Mouse (Mus musculus) megakaryocyte, adult 5-6 weeks (primary cell): ENCODE results near the gene Zdhhc7. TPM values are rescaled to one million over a fixed set of nuclear protein-coding genes. Genes with fewer than 3 reads are reported as not detected.
A peak's percentile ranks its signal among the peaks of the same experiment; 100 is the strongest.

Experiments used
- ATAC-seq: 2 replicates; pipeline ENCODE4 v1.8.0; 2016; ENCODE audit warnings: mild to moderate bottlenecking, inconsistent platforms; ENCODE audit not compliant: poor library complexity, severe bottlenecking
- total RNA-seq, 2 experiments: library from RNA; stranded (forward) in 1 of 2; stranded (reverse) in 1 of 2; fragments of 153-499, 151-499 nt in 1 of 2; fragments of 221-1000, 200-1000 nt in 1 of 2; gene quantifications; 2 replicates each; pipeline versions ENCODE4 v1.2.3 to v1.2.4; 2015 to 2017

Gene Zdhhc7
- total RNA-seq, 2 experiments from 2014 or later: 23.0 to 33.3 TPM

GRCm38 (mm10) chr8:120072259-120072658 lies 29.0 kb downstream of the Zdhhc7 start:
- no peak for ATAC-seq

- peak; percentile 94 for ATAC-seq
Measured at GRCm38 (mm10) chr8:120071684-120072083, 29.6 kb downstream of the Zdhhc7 start.

- no peak for ATAC-seq
Measured at GRCm38 (mm10) chr8:120067936-120068668, 33.2 kb downstream of the Zdhhc7 start.

- no peak for ATAC-seq
Measured at GRCm38 (mm10) chr8:120066226-120066625, 35.1 kb downstream of the Zdhhc7 start.

GRCm38 (mm10) chr8:120065611-120066010 lies 35.7 kb downstream of the Zdhhc7 start:
- ATAC-seq: no peak

- no peak for ATAC-seq
Measured at GRCm38 (mm10) chr8:120063326-120063725, 38.0 kb downstream of the Zdhhc7 start.

GRCm38 (mm10) chr8:120062742-120063141 lies 38.5 kb downstream of the Zdhhc7 start:
- ATAC-seq: no peak

GRCm38 (mm10) chr8:120057078-120057477 lies 44.2 kb downstream of the Zdhhc7 start:
- ATAC-seq: no peak

GRCm38 (mm10) chr8:120054833-120055232 lies 46.4 kb downstream of the Zdhhc7 start:
- no peak for ATAC-seq

- ATAC-seq: no peak
Measured at GRCm38 (mm10) chr8:120052318-120052717, 49.0 kb downstream of the Zdhhc7 start.

GRCm38 (mm10) chr8:120051908-120052307 lies 49.4 kb downstream of the Zdhhc7 start:
- ATAC-seq: no peak

- peak; percentile 56 for ATAC-seq
Measured at GRCm38 (mm10) chr8:120051006-120051405, 50.3 kb downstream of the Zdhhc7 start.

- ATAC-seq: no peak; the same call in 1 of the 2 replicates
Measured at GRCm38 (mm10) chr8:120050376-120050775, 50.9 kb downstream of the Zdhhc7 start.

GRCm38 (mm10) chr8:120049949-120050348 lies 51.3 kb downstream of the Zdhhc7 start:
- ATAC-seq: peak; percentile 86

- ATAC-seq: no peak
Measured at GRCm38 (mm10) chr8:120046258-120047020, 54.8 kb downstream of the Zdhhc7 start.

- ATAC-seq: no peak
Measured at GRCm38 (mm10) chr8:120045471-120045870, 55.8 kb downstream of the Zdhhc7 start.

- peak; percentile 58 for ATAC-seq
Measured at GRCm38 (mm10) chr8:120044907-120045306, 56.4 kb downstream of the Zdhhc7 start.

- peak; percentile 57 for ATAC-seq
Measured at GRCm38 (mm10) chr8:120042542-120043312, 58.6 kb downstream of the Zdhhc7 start.

GRCm38 (mm10) chr8:120040861-120041260 lies 60.4 kb downstream of the Zdhhc7 start:
- ATAC-seq: peak; percentile 78

- no peak for ATAC-seq
Measured at GRCm38 (mm10) chr8:120039313-120039919, 61.9 kb downstream of the Zdhhc7 start.

GRCm38 (mm10) chr8:120038741-120039140 lies 62.5 kb downstream of the Zdhhc7 start:
- ATAC-seq: no peak
